Mouse (Mus musculus): ENCODE results near the gene Cpeb2. TPM values are rescaled to one million over a fixed set of nuclear protein-coding genes. Genes with fewer than 3 reads are reported as not detected.

Cpeb2 gene
- polyA plus RNA-seq, 1 experiment from 2014 or later = 3.1 TPM

DNA sequence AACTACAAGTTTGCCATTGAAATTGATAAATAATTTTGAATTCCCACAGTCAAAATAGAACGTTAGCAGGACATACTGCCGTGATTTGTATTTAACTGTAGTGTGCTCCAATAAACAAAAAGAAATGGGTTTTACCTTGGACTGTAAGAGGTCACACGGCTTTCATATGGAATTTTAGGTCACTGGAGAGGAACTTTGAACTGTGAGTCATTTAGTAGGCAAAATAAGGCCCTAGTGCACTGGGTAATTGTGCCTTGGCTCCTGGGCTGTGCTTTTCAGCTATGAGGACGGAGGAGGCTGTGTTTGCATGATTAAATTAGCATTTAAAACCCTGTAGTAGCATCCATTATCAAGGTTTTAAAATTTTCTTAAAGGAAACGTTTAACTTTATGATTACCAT, 3.0 kb downstream of the Cpeb2 start:
- Histone ChIP-seq H3K27ac (ENCODE audit: low read depth, low read length) (no peak overlapping the region), H3K36me3 (ENCODE audit: control insufficient read depth, insufficient read depth) (peaks cover 4% of the 10 kb centered on the region; the same call in 1 of the 2 replicates), H3K4me3 (ENCODE audit: low read depth, low read length) (peak overlapping the region; percentile 93), H3K4me1 (replicated peaks; ENCODE audit: control insufficient read depth, insufficient read depth, low read length) (no peaks in the 10 kb centered on the region), H3K27me3 (replicated peaks; ENCODE audit: control insufficient read depth, insufficient read depth, low read length) (no peaks in the 10 kb centered on the region), H3K9me3 (ENCODE audit: control insufficient read depth) (no peaks in the 10 kb centered on the region), H3K4me2 (replicated peaks; ENCODE audit: low read depth) (peak overlapping the region; percentile 91), H3K9ac (ENCODE audit: low read depth, low read length) (no peak overlapping the region)
- no peak for TF ChIP-seq CTCF (IDR thresholded peaks at IDR 0.05; ENCODE audit: low read depth)
- ATAC-seq = no peak
- 26% methylated on average over 5 of the region's 5 CpGs for WGBS

DNA sequence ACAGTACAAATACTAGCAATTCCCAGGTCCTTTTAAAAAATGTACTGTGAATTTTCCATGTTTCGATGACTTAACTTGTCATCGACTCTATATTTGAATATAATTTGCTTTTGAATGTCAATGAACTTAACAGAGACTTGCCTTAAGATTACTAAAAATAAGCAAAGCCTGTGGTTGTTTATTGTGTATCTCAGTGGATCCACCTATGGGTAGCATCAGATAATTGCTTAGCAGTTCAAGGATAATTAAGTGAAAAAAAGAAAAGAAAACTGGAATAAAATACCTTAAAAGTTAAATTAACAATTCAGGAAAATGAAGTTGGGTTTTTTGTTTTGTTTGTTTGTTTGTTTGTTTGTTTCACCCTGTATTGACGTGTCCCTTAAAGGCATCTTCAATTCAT, 3.5 kb downstream of the Cpeb2 start:
- Histone ChIP-seq H3K4me1 (replicated peaks; ENCODE audit: control insufficient read depth, insufficient read depth, low read length) (no peaks in the 10 kb centered on the region), H3K27ac (ENCODE audit: low read depth, low read length) (no peak overlapping the region), H3K9me3 (ENCODE audit: control insufficient read depth) (no peaks in the 10 kb centered on the region), H3K9ac (ENCODE audit: low read depth, low read length) (no peak overlapping the region), H3K4me3 (ENCODE audit: low read depth, low read length) (no peak overlapping the region), H3K4me2 (replicated peaks; ENCODE audit: low read depth) (peak overlapping the region; percentile 91), H3K36me3 (ENCODE audit: control insufficient read depth, insufficient read depth) (peaks cover 4% of the 10 kb centered on the region; the same call in 1 of the 2 replicates), H3K27me3 (replicated peaks; ENCODE audit: control insufficient read depth, insufficient read depth, low read length) (no peaks in the 10 kb centered on the region)
- no peak for ATAC-seq
- peak; percentile 56 for TF ChIP-seq CTCF (IDR thresholded peaks at IDR 0.05; ENCODE audit: low read depth)
- WGBS = 74% methylated on average over 3 of the region's 3 CpGs

GRCm38 (mm10) chr5:43237238-43237637, 4.3 kb downstream of the Cpeb2 start:
- no peaks in the 10 kb centered on the region for H3K4me1 ChIP-seq (replicated peaks; ENCODE audit: control insufficient read depth, insufficient read depth, low read length)
- WGBS = 89% methylated on average over 12 of the region's 12 CpGs
- TF ChIP-seq CTCF (IDR thresholded peaks at IDR 0.05; ENCODE audit: low read depth) = no peak
- no peaks in the 10 kb centered on the region for H3K9me3 ChIP-seq (ENCODE audit: control insufficient read depth)
- no peak for ATAC-seq
- H3K4me3 ChIP-seq (ENCODE audit: low read depth, low read length) = no peak overlapping the region
- H3K9ac ChIP-seq (ENCODE audit: low read depth, low read length) = no peak overlapping the region
- no peak overlapping the region for H3K4me2 ChIP-seq (replicated peaks; ENCODE audit: low read depth)
- no peak overlapping the region for H3K27ac ChIP-seq (ENCODE audit: low read depth, low read length)
- peaks cover 4% of the 10 kb centered on the region; the same call in 1 of the 2 replicates for H3K36me3 ChIP-seq (ENCODE audit: control insufficient read depth, insufficient read depth)
- H3K27me3 ChIP-seq (replicated peaks; ENCODE audit: control insufficient read depth, insufficient read depth, low read length) = no peaks in the 10 kb centered on the region

DNA sequence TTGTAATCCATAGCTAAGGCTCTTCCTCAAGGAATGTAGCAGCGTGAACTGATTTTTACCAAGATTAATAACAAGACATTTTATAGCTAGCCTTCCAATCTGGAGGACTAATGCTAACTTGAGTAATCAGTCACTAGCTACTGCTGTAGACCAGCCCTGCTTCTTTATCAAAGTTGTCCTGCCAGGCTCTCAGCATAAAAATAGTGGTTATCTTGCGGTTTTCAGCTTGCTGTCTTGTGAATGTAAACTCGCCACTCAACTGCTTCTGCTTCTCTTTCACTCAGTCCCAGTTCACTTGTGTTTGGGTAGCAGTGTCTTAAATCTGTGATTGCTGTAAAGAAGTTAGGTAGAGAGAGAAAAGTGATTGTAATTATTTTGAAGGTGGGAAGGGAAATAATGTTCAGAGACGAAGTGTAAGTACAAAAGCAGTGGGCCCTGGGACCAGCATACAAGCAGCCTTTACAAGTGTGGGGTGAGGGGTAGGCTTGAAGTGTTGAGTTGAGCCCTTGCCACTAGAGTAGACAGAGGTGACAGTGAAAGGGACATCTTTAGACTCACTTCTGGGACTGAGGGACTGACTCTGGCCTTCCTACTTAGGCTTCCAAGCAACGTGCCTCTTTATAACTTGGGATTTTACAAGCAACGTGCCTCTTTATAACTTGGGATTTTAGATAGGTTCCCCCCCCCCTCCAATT, 6.3 kb downstream of the Cpeb2 start:
- Histone ChIP-seq H3K9me3 (ENCODE audit: control insufficient read depth) (no peaks in the 10 kb centered on the region), H3K36me3 (ENCODE audit: control insufficient read depth, insufficient read depth) (peaks cover 4% of the 10 kb centered on the region; the same call in 1 of the 2 replicates), H3K27me3 (replicated peaks; ENCODE audit: control insufficient read depth, insufficient read depth, low read length) (no peaks in the 10 kb centered on the region), H3K4me3 (ENCODE audit: low read depth, low read length) (no peak overlapping the region), H3K4me2 (replicated peaks; ENCODE audit: low read depth) (no peak overlapping the region), H3K27ac (ENCODE audit: low read depth, low read length) (no peak overlapping the region), H3K4me1 (replicated peaks; ENCODE audit: control insufficient read depth, insufficient read depth, low read length) (no peaks in the 10 kb centered on the region), H3K9ac (ENCODE audit: low read depth, low read length) (no peak overlapping the region)
- TF ChIP-seq CTCF (IDR thresholded peaks at IDR 0.05; ENCODE audit: low read depth) = no peak
- WGBS = 66% methylated on average over 6 of the region's 6 CpGs
- ATAC-seq = no peak

- no peaks in the 10 kb centered on the region for H3K9me3 ChIP-seq (ENCODE audit: control insufficient read depth)
- no peak for TF ChIP-seq CTCF (IDR thresholded peaks at IDR 0.05; ENCODE audit: low read depth)
- no peak overlapping the region for H3K4me3 ChIP-seq (ENCODE audit: low read depth, low read length)
- no peak overlapping the region for H3K4me2 ChIP-seq (replicated peaks; ENCODE audit: low read depth)
- H3K27ac ChIP-seq (ENCODE audit: low read depth, low read length) = no peak overlapping the region
- no peaks in the 10 kb centered on the region for H3K4me1 ChIP-seq (replicated peaks; ENCODE audit: control insufficient read depth, insufficient read depth, low read length)
- ATAC-seq = no peak
- no peak overlapping the region for H3K9ac ChIP-seq (ENCODE audit: low read depth, low read length)
- peaks cover 4% of the 10 kb centered on the region; the same call in 1 of the 2 replicates for H3K36me3 ChIP-seq (ENCODE audit: control insufficient read depth, insufficient read depth)
- no peaks in the 10 kb centered on the region for H3K27me3 ChIP-seq (replicated peaks; ENCODE audit: control insufficient read depth, insufficient read depth, low read length)
Measured at GRCm38 (mm10) chr5:43240729-43241128, 7.8 kb downstream of the Cpeb2 start.

GRCm38 (mm10) chr5:43246236-43246635, 13.3 kb downstream of the Cpeb2 start:
- no peak for ATAC-seq
- Histone ChIP-seq H3K36me3 (ENCODE audit: control insufficient read depth, insufficient read depth) (peaks cover 4% of the 10 kb centered on the region), H3K9me3 (ENCODE audit: control insufficient read depth) (no peaks in the 10 kb centered on the region), H3K4me2 (replicated peaks; ENCODE audit: low read depth) (no peak overlapping the region), H3K4me3 (ENCODE audit: low read depth, low read length) (no peak overlapping the region), H3K4me1 (replicated peaks; ENCODE audit: control insufficient read depth, insufficient read depth, low read length) (no peaks in the 10 kb centered on the region), H3K27me3 (replicated peaks; ENCODE audit: control insufficient read depth, insufficient read depth, low read length) (no peaks in the 10 kb centered on the region), H3K9ac (ENCODE audit: low read depth, low read length) (no peak overlapping the region), H3K27ac (ENCODE audit: low read depth, low read length) (no peak overlapping the region)
- TF ChIP-seq CTCF (IDR thresholded peaks at IDR 0.05; ENCODE audit: low read depth) = no peak
- WGBS = 93% methylated on average over 8 of the region's 8 CpGs

Data from intestine, postnatal 0 days (tissue).